Mouse (Mus musculus) cerebellum, adult 18-20 months (tissue): Measurements from ENCODE around the gene Ccdc36.

ENCODE experiments used
- DNase-seq, 2 experiments: peaks; one replicate each; pipeline ENCODE4 v3.0.0; 2021

The Ccdc36 gene

GRCm38 (mm10) chr9:108441236-108441919 is 13.1 kb upstream of the Ccdc36 start:
- DNase-seq, result no peak

GRCm38 (mm10) chr9:108440485-108440884 is 12.2 kb upstream of the Ccdc36 start:
- DNase-seq, result no peak

GRCm38 (mm10) chr9:108439176-108439575 is 10.9 kb upstream of the Ccdc36 start:
- DNase-seq, result no peak

- no peak for DNase-seq
Observed at GRCm38 (mm10) chr9:108436182-108436581, 7.9 kb upstream of the Ccdc36 start, which contains the start of gene BC048562. TSS of gene BC048562 (plus strand) at chr9:108436482.

GRCm38 (mm10) chr9:108431431-108432067 is 3.3 kb upstream of the Ccdc36 start:
- no peak for DNase-seq

GRCm38 (mm10) chr9:108412221-108412620 is 16.1 kb downstream of the Ccdc36 start:
- DNase-seq, result peak in 1 of 2 experiments; percentile 18

GRCm38 (mm10) chr9:108411381-108411942 is 16.8 kb downstream of the Ccdc36 start:
- no peak for DNase-seq

GRCm38 (mm10) chr9:108409535-108409934 is 18.7 kb downstream of the Ccdc36 start:
- DNase-seq, result no peak

GRCm38 (mm10) chr9:108404451-108404850 is 23.8 kb downstream of the Ccdc36 start:
- no peak for DNase-seq

GRCm38 (mm10) chr9:108403081-108403480 is 25.2 kb downstream of the Ccdc36 start:
- DNase-seq, result no peak

- peak; percentile 30 to 31 for DNase-seq
Observed at GRCm38 (mm10) chr9:108401186-108401960, 26.9 kb downstream of the Ccdc36 start.

GRCm38 (mm10) chr9:108398324-108398723 is 30.0 kb downstream of the Ccdc36 start:
- DNase-seq, result peak; percentile 18 to 20

- no peak for DNase-seq
Observed at GRCm38 (mm10) chr9:108395427-108395826, 32.9 kb downstream of the Ccdc36 start.

GRCm38 (mm10) chr9:108394191-108394590 is 34.1 kb downstream of the Ccdc36 start:
- DNase-seq, result no peak

GRCm38 (mm10) chr9:108392676-108393075 is 35.6 kb downstream of the Ccdc36 start, which contains the start of gene 1700102P08Rik:
TSS of gene 1700102P08Rik (plus strand) at chr9:108392805.
- DNase-seq, result no peak

GRCm38 (mm10) chr9:108389220-108389619 is 39.1 kb downstream of the Ccdc36 start:
- no peak for DNase-seq

GRCm38 (mm10) chr9:108388601-108389000 is 39.7 kb downstream of the Ccdc36 start:
- DNase-seq, result no peak

GRCm38 (mm10) chr9:108386816-108387215 is 41.5 kb downstream of the Ccdc36 start:
- no peak for DNase-seq

GRCm38 (mm10) chr9:108385006-108385405 is 43.3 kb downstream of the Ccdc36 start:
- no peak for DNase-seq

GRCm38 (mm10) chr9:108381382-108381781 is 46.9 kb downstream of the Ccdc36 start:
- no peak for DNase-seq

GRCm38 (mm10) chr9:108379294-108379693 is 49.0 kb downstream of the Ccdc36 start:
- no peak for DNase-seq

- no peak for DNase-seq
Observed at GRCm38 (mm10) chr9:108378736-108379135, 49.5 kb downstream of the Ccdc36 start.

- no peak for DNase-seq
Observed at GRCm38 (mm10) chr9:108378234-108378633, 50.0 kb downstream of the Ccdc36 start.
